Mouse (Mus musculus) hindbrain, embryonic 16.5 days (tissue): ENCODE measurements around the gene Gspt2. TPM values are rescaled to one million over a fixed set of nuclear protein-coding genes. Genes with fewer than 3 reads are reported as not detected.
"Not testable (repeated sequence)": the region's sequence is repeated elsewhere in the genome, so short reads cannot be mapped to it uniquely, and the experiment has no call there.

Experiments
- ATAC-seq: fragments of 200-750 bp; cut with Nextera tagmentation; 2 replicates; pipeline ENCODE4 v1.8.0; 2017; ENCODE audit warnings: moderate TSS enrichment, moderate library complexity
- H3K27ac ChIP-seq: fragments of 300-500 bp; sonication (generic); 2 replicates; pipeline ENCODE4 v1.5.1; 2014; ENCODE audit warnings: low read depth, mild to moderate bottlenecking, control low read depth, low read length, moderate library complexity
- H3K27me3 ChIP-seq: fragments of 300-500 bp; sonication (generic); replicated peaks from 2 replicates; pipeline ENCODE4 v1.6.1; 2014; ENCODE audit warnings: low read length; ENCODE audit not compliant: control insufficient read depth, insufficient read depth
- H3K36me3 ChIP-seq: fragments of 300-500 bp; sonication (generic); 2 replicates; pipeline ENCODE4 v1.6.1; 2014; ENCODE audit warnings: mild to moderate bottlenecking, low read length, moderate library complexity, mixed read lengths; ENCODE audit not compliant: control insufficient read depth, insufficient read depth
- H3K4me1 ChIP-seq: fragments of 300-500 bp; sonication (generic); 2 replicates; pipeline ENCODE4 v1.6.1; 2014; ENCODE audit warnings: low read depth, low read length; ENCODE audit not compliant: control insufficient read depth, insufficient read depth
- H3K4me2 ChIP-seq: fragments of 300-500 bp; sonication (generic); 2 replicates; pipeline ENCODE4 v1.6.1; 2014; ENCODE audit warnings: mild to moderate bottlenecking, low read length, control low read depth, moderate library complexity
- H3K4me3 ChIP-seq: fragments of 300-500 bp; sonication (generic); 2 replicates; pipeline ENCODE4 v1.5.1; 2014; ENCODE audit warnings: mild to moderate bottlenecking, low read length, control low read depth, moderate library complexity
- H3K9ac ChIP-seq: fragments of 300-500 bp; sonication (generic); 2 replicates; pipeline ENCODE4 v1.6.1; 2014; ENCODE audit warnings: low read depth, mild to moderate bottlenecking, control low read depth, low read length, moderate library complexity
- H3K9me3 ChIP-seq: fragments of 300-500 bp; sonication (generic); 2 replicates; pipeline ENCODE4 v1.6.1; 2014; ENCODE audit warnings: mild to moderate bottlenecking, low read length, moderate library complexity; ENCODE audit not compliant: control insufficient read depth
- WGBS: fragments of 180-500 bp; shearing (Covaris S2); extraction: QIAGEN DNeasy Blood & Tissue Kit; methylation state at CpG from one replicate; pipeline ENCODE4 v1.1.7; 2014; 5-methylcytosine and 5-hydroxymethylcytosine counted together
- polyA plus RNA-seq: library from polyadenylated mRNA; unstranded; fragments of >200 nt; fragmentation: Nextera tagmentation; extraction: Ambion mirVana; gene quantifications from 2 replicates; pipeline ENCODE4 v1.2.1, GENCODE M21; 2015

Gene Gspt2
- polyA plus RNA-seq = 23.9 and 26.2 TPM in 2 replicates

DNA sequence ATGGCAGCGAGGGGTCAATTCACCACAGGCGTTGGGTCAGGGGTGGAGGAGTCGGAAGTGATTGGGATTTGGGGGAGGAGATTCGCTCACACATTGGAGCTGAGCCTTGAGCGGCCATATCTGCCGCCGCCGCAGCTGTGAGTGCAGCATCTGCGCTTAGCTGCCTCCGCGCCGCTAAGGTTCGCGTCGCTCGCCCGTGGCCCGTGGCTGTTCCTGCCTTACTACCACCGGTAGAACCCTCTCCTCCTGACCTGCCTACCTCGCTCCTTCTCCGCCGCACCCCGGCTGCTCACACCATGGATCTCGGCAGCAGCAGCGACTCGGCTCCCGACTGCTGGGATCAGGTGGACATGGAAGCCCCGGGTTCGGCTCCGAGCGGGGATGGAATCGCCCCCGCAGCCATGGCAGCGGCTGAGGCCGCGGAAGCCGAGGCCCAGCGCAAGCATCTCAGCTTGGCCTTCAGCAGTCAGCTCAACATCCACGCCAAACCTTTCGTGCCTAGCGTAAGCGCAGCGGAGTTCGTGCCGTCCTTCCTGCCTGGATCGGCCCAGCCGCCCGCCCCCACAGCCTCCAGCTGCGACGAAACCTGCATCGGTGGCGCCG is at the start of gene Gspt2:
Gene Gspt2, plus strand, starts transcription at position 109 of the 603 bp plus-strand sequence.
- 0 out of 2 replicates have a peak, but pooled peaks cover 3% of the 10 kb centered on the region for H3K27me3 ChIP-seq
- peak; percentile 97 for ATAC-seq
- WGBS = 17% methylated on average over 47 of the region's 53 CpGs
- H3K9me3 ChIP-seq = no peaks in the 10 kb centered on the region
- H3K36me3 ChIP-seq = no peaks in the 10 kb centered on the region
- H3K4me2 ChIP-seq = peak within 1 kb of the TSS; percentile 62
- peak within 1 kb of the TSS; percentile 80 for H3K9ac ChIP-seq
- H3K4me3 ChIP-seq = peak within 1 kb of the TSS; percentile 67
- H3K27ac ChIP-seq = peak within 1 kb of the TSS; percentile 83
- peaks cover 6% of the 10 kb centered on the region for H3K4me1 ChIP-seq

- Histone ChIP-seq H3K4me3 (peak overlapping the region; percentile 19), H3K9me3 (no peaks in the 10 kb centered on the region), H3K9ac (peak overlapping the region; percentile 17; the same call in 1 of the 2 replicates), H3K27me3 (no peaks in the 10 kb centered on the region; the same call in 1 of the 2 replicates), H3K4me1 (no peaks in the 10 kb centered on the region), H3K27ac (0 out of 2 replicates have a peak overlapping the region, but pooled peaks have one; percentile 46), H3K4me2 (peak overlapping the region; percentile 47), H3K36me3 (no peaks in the 10 kb centered on the region)
- ATAC-seq = peak; percentile 99
- WGBS = 35% methylated on average over 13 of the region's 13 CpGs
Observed at GRCm38 (mm10) chrX:94624835-94625803, 10.8 kb upstream of the Gspt2 start.

DNA sequence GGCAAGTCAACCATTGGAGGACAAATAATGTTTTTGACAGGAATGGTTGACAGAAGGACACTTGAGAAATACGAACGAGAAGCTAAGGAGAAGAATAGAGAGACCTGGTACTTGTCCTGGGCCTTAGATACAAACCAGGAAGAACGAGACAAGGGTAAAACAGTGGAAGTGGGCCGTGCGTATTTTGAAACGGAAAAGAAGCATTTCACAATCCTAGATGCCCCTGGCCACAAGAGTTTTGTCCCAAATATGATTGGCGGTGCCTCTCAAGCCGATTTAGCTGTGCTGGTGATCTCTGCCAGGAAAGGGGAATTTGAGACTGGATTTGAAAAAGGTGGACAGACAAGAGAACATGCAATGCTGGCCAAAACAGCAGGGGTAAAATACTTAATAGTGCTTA is 1.0 kb downstream of the Gspt2 start:
- Histone ChIP-seq H3K27ac (no peak overlapping the region), H3K4me3 (peak overlapping the region; percentile 67), H3K4me1 (peaks cover 6% of the 10 kb centered on the region), H3K9me3 (no peaks in the 10 kb centered on the region), H3K9ac (peak overlapping the region; percentile 27; the same call in 1 of the 2 replicates), H3K36me3 (no peaks in the 10 kb centered on the region), H3K4me2 (peak overlapping the region; percentile 62), H3K27me3 (0 out of 2 replicates have a peak, but pooled peaks cover 3% of the 10 kb centered on the region)
- ATAC-seq = no peak
- 64% methylated on average over 8 of the region's 8 CpGs for WGBS

DNA sequence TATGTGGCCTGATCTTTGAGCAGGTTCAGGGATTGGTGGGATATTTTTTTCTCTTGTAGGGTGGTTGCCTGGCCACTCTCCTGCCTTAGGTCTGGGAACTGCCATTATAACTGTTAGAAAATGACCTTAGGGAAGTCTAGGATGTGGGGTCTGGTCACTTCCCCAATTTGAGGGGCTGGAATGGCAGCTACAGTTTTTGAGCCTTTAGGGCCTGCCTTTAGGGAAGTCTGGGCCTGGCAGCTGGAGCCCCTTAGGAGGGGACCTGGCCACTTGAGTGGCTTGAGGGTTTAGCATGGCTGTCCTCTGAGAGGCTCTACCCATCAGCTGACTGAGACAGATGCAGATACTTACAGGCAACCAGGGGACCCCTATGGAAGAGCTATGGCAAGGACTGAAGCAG is 12.7 kb downstream of the Gspt2 start:
- Histone ChIP-seq H3K9me3 (no peaks in the 10 kb centered on the region), H3K4me3 (no peak overlapping the region), H3K27ac (no peak overlapping the region), H3K27me3 (no peaks in the 10 kb centered on the region), H3K4me2 (no peak overlapping the region), H3K36me3 (no peaks in the 10 kb centered on the region), H3K4me1 (no peaks in the 10 kb centered on the region), H3K9ac (no peak overlapping the region)
- no peak for ATAC-seq

GRCm38 (mm10) chrX:94657734-94658133 is 21.9 kb downstream of the Gspt2 start:
- ATAC-seq = no peak
- Histone ChIP-seq H3K9ac (no peak overlapping the region), H3K36me3 (no peaks in the 10 kb centered on the region), H3K4me3 (no peak overlapping the region), H3K27ac (no peak overlapping the region), H3K27me3 (no peaks in the 10 kb centered on the region; the same call in 1 of the 2 replicates), H3K9me3 (no peaks in the 10 kb centered on the region), H3K4me2 (no peak overlapping the region), H3K4me1 (no peaks in the 10 kb centered on the region)
- WGBS = 53% methylated on average over 2 of the region's 2 CpGs

- no peak overlapping the region for H3K4me3 ChIP-seq
- no peaks in the 10 kb centered on the region for H3K4me1 ChIP-seq
- H3K27me3 ChIP-seq = no peaks in the 10 kb centered on the region
- H3K36me3 ChIP-seq = no peaks in the 10 kb centered on the region
- no peak overlapping the region for H3K4me2 ChIP-seq
- no peak overlapping the region for H3K27ac ChIP-seq
- 52% methylated on average over 4 of the region's 4 CpGs for WGBS
- no peak for ATAC-seq
- no peak overlapping the region for H3K9ac ChIP-seq
- H3K9me3 ChIP-seq = no peaks in the 10 kb centered on the region
Observed at GRCm38 (mm10) chrX:94670814-94671213, 34.9 kb downstream of the Gspt2 start.

DNA sequence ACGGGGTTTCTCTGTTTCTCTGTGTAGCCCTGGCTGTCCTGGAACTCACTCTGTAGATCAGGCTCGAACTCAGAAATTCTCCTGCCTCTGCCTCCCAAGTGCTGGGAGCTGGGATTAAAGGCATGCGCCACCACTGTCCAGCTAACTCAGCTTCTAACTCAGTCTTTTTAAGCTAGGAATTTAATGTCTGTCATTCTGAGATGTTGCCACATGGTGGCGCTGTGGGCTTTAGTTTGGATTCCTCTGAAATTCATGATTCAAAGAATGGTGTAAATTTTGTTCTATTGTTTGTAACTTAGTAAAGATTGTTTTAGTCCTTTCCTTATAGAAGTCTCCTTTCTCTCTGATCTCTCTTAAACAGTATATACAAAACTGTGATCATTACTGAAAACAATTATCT is 39.1 kb downstream of the Gspt2 start:
- no peak for ATAC-seq
- H3K4me3 ChIP-seq = no peak overlapping the region
- 48% methylated on average over 4 of the region's 4 CpGs for WGBS
- no peaks in the 10 kb centered on the region for H3K9me3 ChIP-seq
- no peaks in the 10 kb centered on the region for H3K27me3 ChIP-seq
- H3K27ac ChIP-seq = no peak overlapping the region
- no peaks in the 10 kb centered on the region for H3K36me3 ChIP-seq
- H3K4me1 ChIP-seq = no peaks in the 10 kb centered on the region
- no peak overlapping the region for H3K4me2 ChIP-seq
- H3K9ac ChIP-seq = no peak overlapping the region

GRCm38 (mm10) chrX:94681581-94681980 is 45.7 kb downstream of the Gspt2 start:
- H3K9ac ChIP-seq, H3K27ac ChIP-seq, H3K4me3 ChIP-seq, H3K36me3 ChIP-seq, H3K9me3 ChIP-seq, ATAC-seq, H3K27me3 ChIP-seq, H3K4me2 ChIP-seq, H3K4me1 ChIP-seq: not testable (repeated sequence)
- no CpG with 5 or more reads among the region's 2 CpGs for WGBS

DNA sequence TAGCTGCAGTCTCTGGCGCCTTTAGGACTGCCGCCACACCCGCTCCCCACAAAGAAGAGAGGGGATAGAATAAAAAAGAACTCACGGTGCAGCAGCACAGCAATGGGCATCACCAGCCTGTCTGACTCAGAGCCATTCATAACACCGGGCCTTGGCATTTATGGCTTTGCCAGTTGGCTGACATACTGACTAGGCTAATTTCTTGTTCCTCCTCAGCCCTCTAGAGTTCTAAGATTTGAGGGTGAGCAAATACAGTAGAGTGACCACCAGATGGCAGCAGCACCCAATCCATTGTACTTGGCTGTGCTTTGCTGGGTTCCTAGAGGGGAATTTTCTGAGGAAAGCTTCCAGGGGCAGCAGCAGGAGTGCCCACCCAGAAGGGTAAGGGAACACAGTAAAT is 53.7 kb downstream of the Gspt2 start:
- not testable (repeated sequence) for H3K9me3 ChIP-seq, H3K4me3 ChIP-seq, H3K4me2 ChIP-seq, H3K4me1 ChIP-seq, H3K27me3 ChIP-seq, H3K27ac ChIP-seq, H3K36me3 ChIP-seq, H3K9ac ChIP-seq
- WGBS = 64% methylated on average over 2 of the region's 5 CpGs
- peak; percentile 90 for ATAC-seq
